Mouse (Mus musculus): Measurements from ENCODE around the gene Creg1. TPM values are rescaled to one million over a fixed set of nuclear protein-coding genes. Genes with fewer than 3 reads are reported as not detected.

Creg1 gene
- polyA plus RNA-seq, 1 experiment from 2014 or later = 60.8 TPM

DNA sequence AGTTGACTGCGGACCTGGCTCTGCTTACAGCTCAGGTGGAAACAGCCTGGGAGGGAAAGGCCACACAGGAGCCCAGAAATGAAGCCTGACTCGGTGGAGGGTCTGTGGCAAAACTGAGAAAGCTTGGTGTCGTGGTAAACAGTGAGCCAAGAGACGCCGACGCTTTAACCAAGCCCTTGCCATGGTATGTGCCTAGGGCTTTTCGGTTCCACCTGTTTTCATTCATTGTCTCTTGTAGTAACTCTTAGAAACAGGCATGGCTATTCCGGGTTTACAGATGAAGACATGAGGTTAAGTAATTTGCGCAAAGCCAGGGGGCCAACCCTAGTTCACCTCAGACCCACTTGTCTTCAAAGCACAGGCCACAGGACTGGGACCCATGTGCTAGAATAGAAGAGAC, 1.0 kb downstream of the Creg1 start:
- Histone ChIP-seq H3K27ac (ENCODE audit: low read length) (no peak overlapping the region), H3K27me3 (ENCODE audit: control insufficient read depth, insufficient read depth, low read depth, low read length) (no peaks in the 10 kb centered on the region; the same call in 1 of the 2 replicates), H3K4me2 (ENCODE audit: low read depth, low read length) (peak overlapping the region; percentile 88), H3K36me3 (ENCODE audit: control insufficient read depth, insufficient read depth, low read length) (no peaks in the 10 kb centered on the region), H3K9ac (ENCODE audit: low read length) (peak overlapping the region; percentile 85), H3K4me3 (ENCODE audit: low read length) (peak overlapping the region; percentile 90), H3K9me3 (ENCODE audit: control insufficient read depth, low read length) (no peaks in the 10 kb centered on the region), H3K4me1 (replicated peaks; ENCODE audit: control insufficient read depth, insufficient read depth, low read length) (peaks cover 11% of the 10 kb centered on the region)
- ATAC-seq (ENCODE audit: low read depth) = no peak
- WGBS = 54% methylated on average over 9 of the region's 9 CpGs

DNA sequence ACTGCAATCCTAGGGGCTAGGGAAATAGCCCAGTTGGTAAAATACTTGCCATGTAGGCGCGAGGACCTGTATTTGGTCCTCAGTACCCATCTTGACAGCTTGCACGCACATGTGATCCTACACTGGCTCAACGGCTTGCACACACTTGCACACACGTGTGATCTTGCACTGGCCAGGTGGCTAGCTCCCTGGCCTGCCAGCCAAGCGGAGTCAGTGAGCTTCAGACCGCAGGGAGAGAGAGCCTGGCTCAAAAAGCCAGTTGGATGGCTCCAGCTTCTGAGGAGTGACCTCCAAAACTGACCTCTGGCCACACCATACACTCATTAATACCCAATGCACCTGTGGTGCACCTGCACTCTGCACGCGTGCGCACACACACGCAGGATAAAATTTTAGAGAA, 1.5 kb downstream of the Creg1 start:
- H3K4me3 ChIP-seq (ENCODE audit: low read length) = peak overlapping the region; percentile 90; the same call in 1 of the 2 replicates
- WGBS = 84% methylated on average over 11 of the region's 11 CpGs
- H3K36me3 ChIP-seq (ENCODE audit: control insufficient read depth, insufficient read depth, low read length) = peaks cover 2% of the 10 kb centered on the region; the same call in 1 of the 2 replicates
- peaks cover 11% of the 10 kb centered on the region for H3K4me1 ChIP-seq (replicated peaks; ENCODE audit: control insufficient read depth, insufficient read depth, low read length)
- H3K4me2 ChIP-seq (ENCODE audit: low read depth, low read length) = no peak overlapping the region
- no peaks in the 10 kb centered on the region; the same call in 1 of the 2 replicates for H3K27me3 ChIP-seq (ENCODE audit: control insufficient read depth, insufficient read depth, low read depth, low read length)
- no peak overlapping the region for H3K27ac ChIP-seq (ENCODE audit: low read length)
- no peaks in the 10 kb centered on the region for H3K9me3 ChIP-seq (ENCODE audit: control insufficient read depth, low read length)
- H3K9ac ChIP-seq (ENCODE audit: low read length) = no peak overlapping the region
- no peak for ATAC-seq (ENCODE audit: low read depth)

DNA sequence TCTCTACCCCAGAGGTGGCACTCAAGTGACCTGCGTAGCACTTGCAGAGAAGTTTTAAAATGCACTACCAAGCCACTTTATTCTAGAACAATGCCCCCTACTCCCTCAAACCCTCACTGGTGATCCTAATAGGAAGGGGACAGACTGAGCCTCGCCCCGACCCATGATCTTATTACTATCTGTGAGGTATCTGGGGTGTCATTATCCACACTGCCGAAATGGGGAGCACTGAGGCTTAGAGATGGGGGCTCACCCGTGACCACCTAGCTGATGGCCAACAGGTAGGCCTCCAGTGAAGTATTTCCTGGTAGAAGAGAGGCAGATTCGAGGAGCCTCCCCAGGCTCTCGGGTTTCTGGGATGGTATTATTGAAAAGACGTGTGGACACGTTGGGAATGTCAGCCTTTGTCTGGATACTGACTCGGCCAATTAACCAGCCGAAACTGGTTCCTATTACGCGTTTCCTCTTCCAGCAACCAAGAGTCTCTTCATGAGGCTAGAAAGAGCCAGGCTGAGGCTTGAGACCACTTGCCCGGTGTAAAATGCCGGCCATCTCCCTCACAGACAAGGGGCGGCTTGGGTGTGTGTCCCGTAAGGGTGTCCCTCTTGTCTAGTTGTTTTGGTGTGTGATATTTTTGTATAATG, 2.2 kb downstream of the Creg1 start:
- H3K4me3 ChIP-seq (ENCODE audit: low read length) = no peak overlapping the region
- WGBS = 87% methylated on average over 17 of the region's 17 CpGs
- no peak overlapping the region for H3K9ac ChIP-seq (ENCODE audit: low read length)

DNA sequence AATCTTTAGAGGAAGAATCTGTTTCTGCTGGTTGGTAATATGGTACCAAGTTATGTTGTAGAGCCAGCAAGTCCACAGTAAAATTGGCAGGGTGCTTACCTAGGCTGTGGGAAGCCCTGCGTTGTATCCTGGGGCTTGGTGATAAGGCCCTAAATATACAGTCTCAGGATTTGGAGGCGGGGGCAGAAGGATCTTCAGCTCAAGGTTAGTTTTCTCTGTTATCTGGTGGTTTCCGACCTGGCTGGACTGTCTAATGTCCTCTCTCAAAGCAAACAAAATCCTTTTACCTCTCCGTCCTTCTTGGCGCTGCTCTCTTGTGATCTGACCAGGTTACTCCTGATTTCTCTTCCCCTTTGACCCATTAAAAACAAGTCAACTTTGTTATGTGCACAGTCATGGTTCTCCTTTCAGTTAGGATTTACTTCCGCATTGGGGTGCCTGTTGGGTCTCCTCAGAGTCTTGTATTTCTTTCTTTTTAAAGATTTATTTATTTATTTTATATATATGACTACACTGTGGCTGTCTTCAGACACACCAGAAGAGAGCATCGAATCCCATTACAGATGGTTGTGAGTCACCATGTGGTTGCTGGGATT, 2.8 kb downstream of the Creg1 start:
- ATAC-seq (ENCODE audit: low read depth) = no peak
- H3K4me2 ChIP-seq (ENCODE audit: low read depth, low read length) = no peak overlapping the region

More for the DNA sequence above, 2.2 kb downstream of the Creg1 start:
- Histone ChIP-seq H3K27me3 (ENCODE audit: control insufficient read depth, insufficient read depth, low read depth, low read length) (no peaks in the 10 kb centered on the region; the same call in 1 of the 2 replicates), H3K27ac (ENCODE audit: low read length) (no peak overlapping the region), H3K36me3 (ENCODE audit: control insufficient read depth, insufficient read depth, low read length) (peaks cover 4% of the 10 kb centered on the region; the same call in 1 of the 2 replicates), H3K4me1 (replicated peaks; ENCODE audit: control insufficient read depth, insufficient read depth, low read length) (peaks cover 11% of the 10 kb centered on the region), H3K9me3 (ENCODE audit: control insufficient read depth, low read length) (no peaks in the 10 kb centered on the region), H3K4me2 (ENCODE audit: low read depth, low read length) (no peak overlapping the region; the same call in 1 of the 2 replicates)
- ATAC-seq (ENCODE audit: low read depth) = no peak

DNA sequence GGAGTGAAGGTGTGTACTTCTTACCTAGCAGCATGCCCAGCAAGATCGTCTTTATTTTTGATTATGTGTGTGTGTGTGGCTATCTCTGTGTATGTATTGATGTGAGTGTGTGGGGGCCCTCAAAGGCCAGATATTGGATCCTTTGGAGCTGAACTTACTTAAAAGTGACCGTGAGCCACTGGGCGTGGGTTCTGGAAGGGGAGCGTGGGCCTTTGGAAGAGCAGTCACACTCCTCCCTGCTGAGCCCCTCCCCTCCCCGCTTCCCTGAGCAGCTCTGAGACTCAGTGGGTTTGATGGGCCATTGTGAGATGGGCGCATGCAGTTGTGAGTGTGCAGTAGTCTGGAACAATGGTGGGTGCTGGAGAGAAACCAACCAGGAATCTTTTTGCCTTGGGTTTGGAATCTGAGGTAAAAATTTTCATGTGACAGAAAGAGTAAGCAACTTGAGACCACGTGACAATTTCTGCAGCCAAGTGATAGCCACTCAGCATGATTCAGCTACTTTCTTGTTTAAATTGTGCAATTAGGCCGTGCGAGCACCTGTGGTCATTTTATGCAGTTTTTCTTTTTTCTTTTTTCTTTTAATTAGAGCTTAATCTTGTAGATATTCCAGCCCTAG, 5.5 kb downstream of the Creg1 start:
- H3K27me3 ChIP-seq (ENCODE audit: control insufficient read depth, insufficient read depth, low read depth, low read length) = no peaks in the 10 kb centered on the region; the same call in 1 of the 2 replicates
- no peak for ATAC-seq (ENCODE audit: low read depth)
- no peak overlapping the region for H3K4me2 ChIP-seq (ENCODE audit: low read depth, low read length)
- H3K9ac ChIP-seq (ENCODE audit: low read length) = no peak overlapping the region
- 70% methylated on average over 9 of the region's 9 CpGs for WGBS
- no peak overlapping the region for H3K27ac ChIP-seq (ENCODE audit: low read length)
- no peaks in the 10 kb centered on the region for H3K9me3 ChIP-seq (ENCODE audit: control insufficient read depth, low read length)
- H3K4me3 ChIP-seq (ENCODE audit: low read length) = no peak overlapping the region
- H3K36me3 ChIP-seq (ENCODE audit: control insufficient read depth, insufficient read depth, low read length) = peaks cover 4% of the 10 kb centered on the region; the same call in 1 of the 2 replicates
- H3K4me1 ChIP-seq (replicated peaks; ENCODE audit: control insufficient read depth, insufficient read depth, low read length) = peaks cover 14% of the 10 kb centered on the region

More for the DNA sequence above, 2.8 kb downstream of the Creg1 start:
- H3K27me3 ChIP-seq (ENCODE audit: control insufficient read depth, insufficient read depth, low read depth, low read length) = no peaks in the 10 kb centered on the region; the same call in 1 of the 2 replicates
- no peak overlapping the region for H3K9ac ChIP-seq (ENCODE audit: low read length)
- H3K27ac ChIP-seq (ENCODE audit: low read length) = no peak overlapping the region
- peaks cover 14% of the 10 kb centered on the region for H3K4me1 ChIP-seq (replicated peaks; ENCODE audit: control insufficient read depth, insufficient read depth, low read length)
- H3K4me3 ChIP-seq (ENCODE audit: low read length) = no peak overlapping the region
- H3K9me3 ChIP-seq (ENCODE audit: control insufficient read depth, low read length) = no peaks in the 10 kb centered on the region
- H3K36me3 ChIP-seq (ENCODE audit: control insufficient read depth, insufficient read depth, low read length) = peaks cover 4% of the 10 kb centered on the region; the same call in 1 of the 2 replicates
- WGBS = 70% methylated on average over 7 of the region's 7 CpGs

DNA sequence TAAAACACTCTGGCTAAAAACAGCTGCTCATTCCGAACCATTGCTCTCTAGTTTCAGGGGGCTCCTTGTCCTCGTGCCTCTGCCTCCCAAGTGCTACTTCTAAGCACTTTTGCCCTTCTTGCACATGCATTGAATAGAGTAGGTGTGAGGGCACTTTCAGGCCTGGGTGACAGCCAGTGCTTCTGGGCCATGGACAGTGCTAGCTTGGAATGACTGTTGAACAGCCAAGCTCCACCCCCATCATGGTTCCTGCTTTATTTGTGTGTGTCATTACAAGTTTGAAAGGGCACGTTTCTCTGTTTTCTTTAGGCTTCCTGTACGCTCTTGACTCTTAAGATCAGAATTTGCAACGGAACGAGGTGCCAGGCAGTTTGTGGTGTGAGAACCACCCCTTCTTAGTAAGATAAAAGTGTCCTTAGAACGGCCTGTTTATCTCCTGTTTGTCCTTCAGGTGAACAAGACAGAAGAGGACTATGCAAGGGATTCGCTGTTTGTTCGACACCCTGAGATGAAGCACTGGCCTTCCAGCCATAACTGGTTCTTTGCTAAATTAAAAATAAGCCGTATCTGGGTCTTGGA, 6.7 kb downstream of the Creg1 start:
- peaks cover 3% of the 10 kb centered on the region; the same call in 1 of the 2 replicates for H3K4me1 ChIP-seq (replicated peaks; ENCODE audit: control insufficient read depth, insufficient read depth, low read length)
- no peaks in the 10 kb centered on the region; the same call in 1 of the 2 replicates for H3K27me3 ChIP-seq (ENCODE audit: control insufficient read depth, insufficient read depth, low read depth, low read length)
- ATAC-seq (ENCODE audit: low read depth) = no peak
- WGBS = 68% methylated on average over 10 of the region's 10 CpGs
- H3K4me3 ChIP-seq (ENCODE audit: low read length) = no peak overlapping the region
- peaks cover 4% of the 10 kb centered on the region; the same call in 1 of the 2 replicates for H3K36me3 ChIP-seq (ENCODE audit: control insufficient read depth, insufficient read depth, low read length)
- no peaks in the 10 kb centered on the region for H3K9me3 ChIP-seq (ENCODE audit: control insufficient read depth, low read length)
- no peak overlapping the region for H3K27ac ChIP-seq (ENCODE audit: low read length)
- H3K9ac ChIP-seq (ENCODE audit: low read length) = no peak overlapping the region
- no peak overlapping the region for H3K4me2 ChIP-seq (ENCODE audit: low read depth, low read length)

DNA sequence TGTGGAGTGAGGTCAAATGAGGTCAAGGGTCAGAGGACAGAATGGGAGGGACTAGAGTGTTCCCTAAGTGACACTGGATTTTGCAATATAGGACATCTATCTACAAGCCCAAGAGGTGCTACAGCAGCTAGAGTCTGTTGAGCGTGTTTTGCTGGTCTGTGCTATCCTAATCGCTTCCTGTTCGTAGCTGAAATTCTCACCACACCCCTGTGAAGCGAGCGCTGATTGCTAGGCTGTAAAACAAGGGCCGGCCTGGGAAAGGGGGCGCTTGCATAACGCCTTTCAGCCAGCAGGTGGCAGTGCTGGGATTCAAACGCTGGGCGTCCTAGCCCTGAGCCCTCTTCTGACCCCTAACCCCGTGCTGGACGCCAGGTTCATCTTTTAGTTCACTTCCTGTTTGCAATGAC, 7.9 kb downstream of the Creg1 start:
- Histone ChIP-seq H3K4me2 (ENCODE audit: low read depth, low read length) (peak overlapping the region; percentile 33), H3K36me3 (ENCODE audit: control insufficient read depth, insufficient read depth, low read length) (peaks cover 4% of the 10 kb centered on the region; the same call in 1 of the 2 replicates), H3K4me1 (replicated peaks; ENCODE audit: control insufficient read depth, insufficient read depth, low read length) (peaks cover 3% of the 10 kb centered on the region; the same call in 1 of the 2 replicates), H3K9me3 (ENCODE audit: control insufficient read depth, low read length) (no peaks in the 10 kb centered on the region), H3K4me3 (ENCODE audit: low read length) (no peak overlapping the region), H3K9ac (ENCODE audit: low read length) (no peak overlapping the region), H3K27me3 (ENCODE audit: control insufficient read depth, insufficient read depth, low read depth, low read length) (peaks cover 2% of the 10 kb centered on the region; the same call in 1 of the 2 replicates), H3K27ac (ENCODE audit: low read length) (no peak overlapping the region)
- WGBS = under 1% methylated on average over 12 of the region's 12 CpGs
- peak; percentile 71 for ATAC-seq (ENCODE audit: low read depth)

DNA sequence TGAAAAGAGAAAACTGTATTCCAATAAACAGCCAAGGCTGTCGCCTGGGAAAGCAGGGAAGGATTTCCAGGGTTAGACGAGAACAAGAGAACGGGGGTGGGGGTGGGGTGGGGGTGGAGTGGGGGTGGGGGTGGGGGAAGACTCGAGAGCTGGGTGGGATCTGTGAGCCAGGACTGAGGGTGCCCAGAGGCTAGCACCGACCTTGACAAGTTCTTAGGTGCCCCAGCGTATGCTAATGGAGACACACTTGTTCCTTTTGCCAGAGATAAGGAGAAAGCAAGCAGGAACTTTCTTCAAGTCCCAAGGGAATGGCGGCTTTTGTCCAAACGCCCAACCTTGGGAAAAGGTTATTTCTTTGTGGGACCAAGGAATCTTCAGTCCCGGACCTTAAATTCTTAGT, 8.5 kb downstream of the Creg1 start:
- Histone ChIP-seq H3K36me3 (ENCODE audit: control insufficient read depth, insufficient read depth, low read length) (peaks cover 4% of the 10 kb centered on the region; the same call in 1 of the 2 replicates), H3K27me3 (ENCODE audit: control insufficient read depth, insufficient read depth, low read depth, low read length) (peaks cover 5% of the 10 kb centered on the region; the same call in 1 of the 2 replicates), H3K9me3 (ENCODE audit: control insufficient read depth, low read length) (no peaks in the 10 kb centered on the region), H3K27ac (ENCODE audit: low read length) (no peak overlapping the region), H3K4me3 (ENCODE audit: low read length) (no peak overlapping the region), H3K9ac (ENCODE audit: low read length) (no peak overlapping the region), H3K4me2 (ENCODE audit: low read depth, low read length) (peak overlapping the region; percentile 33), H3K4me1 (replicated peaks; ENCODE audit: control insufficient read depth, insufficient read depth, low read length) (peaks cover 3% of the 10 kb centered on the region; the same call in 1 of the 2 replicates)
- 52% methylated on average over 9 of the region's 9 CpGs for WGBS
- ATAC-seq (ENCODE audit: low read depth) = no peak; the same call in 1 of the 2 replicates

All from lung, embryonic 16.5 days (tissue).